Mouse (Mus musculus): Measurements from ENCODE around the gene Borcs8. TPM values are rescaled to one million over a fixed set of nuclear protein-coding genes. Genes with fewer than 3 reads are reported as not detected.

Gene Borcs8
- polyA plus RNA-seq, 1 experiment from 2014 or later = 38.0 TPM

DNA sequence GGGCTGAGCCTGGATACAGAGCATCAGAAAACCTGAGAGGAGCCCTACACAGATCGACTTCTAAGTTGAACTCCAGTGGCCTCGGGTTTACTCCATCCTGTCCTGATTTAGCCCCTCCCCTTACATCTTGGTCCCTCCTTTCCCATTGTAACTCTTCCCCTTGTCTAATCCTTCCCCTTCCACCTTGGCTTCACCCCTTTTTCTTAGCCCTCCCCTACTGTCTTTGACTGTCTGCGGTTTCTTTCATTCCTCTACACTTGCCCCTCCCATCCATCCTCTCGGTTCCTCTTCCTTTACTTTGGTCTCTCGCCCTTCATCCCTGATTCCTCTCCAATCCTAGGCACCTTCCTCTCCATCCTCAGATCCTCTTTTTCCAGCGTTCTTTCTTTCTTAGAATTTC is 24.8 kb upstream of the Borcs8 start:
- WGBS = 24% methylated on average over 6 of the region's 6 CpGs
- Histone ChIP-seq H3K4me1 (ENCODE audit: control insufficient read depth, insufficient read depth, low read length) (no peaks in the 10 kb centered on the region), H3K9ac (ENCODE audit: low read length) (no peak overlapping the region), H3K27ac (ENCODE audit: low read length) (no peak overlapping the region), H3K9me3 (replicated peaks; ENCODE audit: control insufficient read depth, low read length) (no peaks in the 10 kb centered on the region), H3K4me3 (replicated peaks; ENCODE audit: low read length) (no peak overlapping the region), H3K4me2 (ENCODE audit: low read depth, low read length) (no peak overlapping the region), H3K36me3 (ENCODE audit: control insufficient read depth, insufficient read depth, low read length) (no peaks in the 10 kb centered on the region), H3K27me3 (ENCODE audit: control insufficient read depth, insufficient read depth, low read length) (peaks cover 61% of the 10 kb centered on the region)
- ATAC-seq (ENCODE audit: insufficient read depth, low FRiP score) = no peak

DNA sequence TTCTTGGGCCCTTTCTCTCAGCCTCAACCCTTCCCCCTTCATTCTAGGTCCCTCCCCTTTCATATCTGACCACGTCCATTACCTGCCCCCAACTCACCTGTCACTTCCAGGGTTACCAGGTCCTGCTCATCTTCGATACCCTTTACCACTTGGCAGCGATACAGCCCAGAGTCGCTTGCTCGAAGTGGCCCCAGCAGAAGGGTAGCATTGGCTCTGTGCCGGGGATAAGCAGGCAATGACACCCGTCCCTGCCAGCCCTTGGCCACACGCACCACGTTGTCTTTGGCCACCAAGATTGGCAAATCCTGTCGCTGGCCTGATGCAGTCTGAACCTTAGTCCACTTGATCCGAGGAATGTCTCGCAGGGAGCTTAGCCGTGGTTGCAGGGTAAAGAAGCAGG is 24.4 kb upstream of the Borcs8 start:
- Histone ChIP-seq H3K27ac (ENCODE audit: low read length) (no peak overlapping the region), H3K9ac (ENCODE audit: low read length) (no peak overlapping the region), H3K27me3 (ENCODE audit: control insufficient read depth, insufficient read depth, low read length) (peaks cover 64% of the 10 kb centered on the region), H3K4me2 (ENCODE audit: low read depth, low read length) (no peak overlapping the region), H3K9me3 (replicated peaks; ENCODE audit: control insufficient read depth, low read length) (no peaks in the 10 kb centered on the region), H3K4me1 (ENCODE audit: control insufficient read depth, insufficient read depth, low read length) (no peaks in the 10 kb centered on the region), H3K4me3 (replicated peaks; ENCODE audit: low read length) (no peak overlapping the region), H3K36me3 (ENCODE audit: control insufficient read depth, insufficient read depth, low read length) (no peaks in the 10 kb centered on the region)
- ATAC-seq (ENCODE audit: insufficient read depth, low FRiP score) = no peak
- 65% methylated on average over 13 of the region's 13 CpGs for WGBS

DNA sequence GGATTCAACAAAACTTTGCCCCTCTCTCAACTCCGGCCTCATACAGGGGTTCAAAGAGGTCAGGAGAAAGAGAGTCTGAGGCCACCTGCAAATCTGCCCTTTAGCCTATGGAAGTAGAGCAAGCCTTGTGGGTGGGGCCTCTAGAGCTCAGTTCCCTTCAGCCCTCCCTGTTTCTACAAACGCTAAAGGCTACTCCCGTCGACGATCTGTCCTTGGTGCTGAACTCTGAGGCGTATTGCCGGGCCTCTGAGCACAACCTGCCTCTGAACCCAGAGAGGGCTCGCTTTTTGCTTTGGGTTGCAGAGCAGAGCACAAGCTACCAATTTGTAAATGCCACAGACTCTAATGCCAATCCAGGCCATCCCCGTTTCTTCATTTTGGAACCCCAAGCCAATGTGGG is 21.7 kb upstream of the Borcs8 start:
- Histone ChIP-seq H3K36me3 (ENCODE audit: control insufficient read depth, insufficient read depth, low read length) (no peaks in the 10 kb centered on the region), H3K4me2 (ENCODE audit: low read depth, low read length) (no peak overlapping the region), H3K4me1 (ENCODE audit: control insufficient read depth, insufficient read depth, low read length) (0 out of 2 replicates have a peak, but pooled peaks cover 4% of the 10 kb centered on the region), H3K9ac (ENCODE audit: low read length) (no peak overlapping the region), H3K27ac (ENCODE audit: low read length) (no peak overlapping the region), H3K9me3 (replicated peaks; ENCODE audit: control insufficient read depth, low read length) (no peaks in the 10 kb centered on the region), H3K27me3 (ENCODE audit: control insufficient read depth, insufficient read depth, low read length) (peaks cover 50% of the 10 kb centered on the region), H3K4me3 (replicated peaks; ENCODE audit: low read length) (no peak overlapping the region)
- 5% methylated on average over 9 of the region's 9 CpGs for WGBS
- ATAC-seq (ENCODE audit: insufficient read depth, low FRiP score) = no peak

DNA sequence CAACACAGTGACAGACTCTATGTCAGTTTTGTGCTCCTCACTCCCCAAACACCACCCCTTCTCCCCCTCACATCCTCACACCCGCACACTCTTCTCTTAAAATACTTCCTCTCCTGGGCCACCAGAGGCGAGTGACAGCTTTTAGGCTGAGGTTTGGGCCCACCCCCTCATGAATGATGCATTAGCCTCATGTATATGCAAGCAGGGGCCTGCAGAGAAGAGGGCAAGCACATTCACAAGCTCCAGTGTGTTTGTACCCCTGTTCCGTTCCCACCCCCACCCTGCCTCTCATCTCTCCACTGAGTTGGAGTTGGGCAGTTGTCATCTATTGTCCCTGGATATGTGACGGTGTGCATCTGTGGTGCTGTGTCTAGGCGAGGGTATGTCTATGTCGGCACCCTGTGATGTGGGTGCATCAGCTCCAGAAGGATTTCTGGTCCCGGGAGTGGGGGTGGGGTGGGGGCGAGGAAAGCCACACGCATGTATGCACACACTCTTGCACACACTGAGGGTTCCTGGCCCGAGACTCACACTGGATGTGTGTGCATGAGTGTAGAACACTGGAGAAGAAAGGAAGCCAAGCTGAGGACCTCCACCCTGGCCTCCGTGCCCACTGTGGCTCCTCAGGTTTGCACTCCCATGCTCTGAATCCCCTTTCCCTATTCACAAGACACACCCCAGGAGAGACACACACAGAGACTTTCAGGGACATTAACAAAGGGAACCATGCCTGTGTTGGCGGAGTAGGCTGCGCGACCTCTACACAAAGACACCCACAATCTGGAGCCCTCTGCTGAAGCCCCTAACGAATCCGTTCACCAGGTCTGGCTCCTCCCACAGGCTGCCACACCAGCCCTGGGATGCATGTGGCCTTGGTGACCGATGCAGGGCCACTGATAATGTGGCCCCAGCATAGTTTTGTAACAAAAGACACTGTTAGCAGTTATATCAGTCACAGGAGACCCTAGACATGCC is 20.3 kb upstream of the Borcs8 start:
- WGBS = 16% methylated on average over 17 of the region's 17 CpGs
- Histone ChIP-seq H3K4me3 (replicated peaks; ENCODE audit: low read length) (no peak overlapping the region), H3K4me1 (ENCODE audit: control insufficient read depth, insufficient read depth, low read length) (0 out of 2 replicates have a peak, but pooled peaks cover 4% of the 10 kb centered on the region), H3K27me3 (ENCODE audit: control insufficient read depth, insufficient read depth, low read length) (peaks cover 42% of the 10 kb centered on the region), H3K4me2 (ENCODE audit: low read depth, low read length) (no peak overlapping the region), H3K9me3 (replicated peaks; ENCODE audit: control insufficient read depth, low read length) (no peaks in the 10 kb centered on the region), H3K9ac (ENCODE audit: low read length) (no peak overlapping the region), H3K27ac (ENCODE audit: low read length) (no peak overlapping the region), H3K36me3 (ENCODE audit: control insufficient read depth, insufficient read depth, low read length) (no peaks in the 10 kb centered on the region)
- ATAC-seq (ENCODE audit: insufficient read depth, low FRiP score) = no peak

DNA sequence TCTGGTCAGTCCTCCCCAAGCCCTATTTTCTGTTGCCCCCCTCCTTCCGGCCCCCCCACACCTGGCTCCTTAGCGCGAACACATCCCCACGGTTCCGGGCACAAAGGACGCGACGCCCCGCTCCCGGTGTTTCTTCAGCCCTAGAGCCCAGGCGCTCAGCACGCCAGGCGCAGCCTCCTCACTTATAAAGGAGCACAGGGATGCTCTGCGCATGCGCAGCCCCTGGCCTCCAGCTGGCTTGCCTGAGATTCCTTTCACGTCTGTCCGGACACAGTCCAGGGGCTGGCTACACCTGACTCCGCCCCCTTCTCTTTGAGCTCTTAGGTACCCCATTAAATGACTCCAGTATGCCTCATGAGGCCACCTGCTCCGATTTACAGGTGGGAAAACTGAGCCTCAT is 18.6 kb upstream of the Borcs8 start, which contains the start of gene Ncan:
TSS of gene Ncan (minus strand) at position 207 of the 400 bp plus-strand sequence.
- H3K4me3 ChIP-seq (replicated peaks; ENCODE audit: low read length) = no peak within 1 kb of the TSS; the same call in 1 of the 2 replicates
- H3K36me3 ChIP-seq (ENCODE audit: control insufficient read depth, insufficient read depth, low read length) = no peaks in the 10 kb centered on the region
- 3% methylated on average over 19 of the region's 19 CpGs for WGBS
- H3K9ac ChIP-seq (ENCODE audit: low read length) = no peak within 1 kb of the TSS
- 0 out of 2 replicates have a peak, but pooled peaks cover 4% of the 10 kb centered on the region for H3K4me1 ChIP-seq (ENCODE audit: control insufficient read depth, insufficient read depth, low read length)
- 0 out of 2 replicates have a peak, but pooled peaks have one; percentile 61 for ATAC-seq (ENCODE audit: insufficient read depth, low FRiP score)
- peak within 1 kb of the TSS; percentile 37 for H3K4me2 ChIP-seq (ENCODE audit: low read depth, low read length)
- H3K27me3 ChIP-seq (ENCODE audit: control insufficient read depth, insufficient read depth, low read length) = peaks cover 37% of the 10 kb centered on the region
- H3K27ac ChIP-seq (ENCODE audit: low read length) = no peak within 1 kb of the TSS
- no peaks in the 10 kb centered on the region for H3K9me3 ChIP-seq (replicated peaks; ENCODE audit: control insufficient read depth, low read length)

DNA sequence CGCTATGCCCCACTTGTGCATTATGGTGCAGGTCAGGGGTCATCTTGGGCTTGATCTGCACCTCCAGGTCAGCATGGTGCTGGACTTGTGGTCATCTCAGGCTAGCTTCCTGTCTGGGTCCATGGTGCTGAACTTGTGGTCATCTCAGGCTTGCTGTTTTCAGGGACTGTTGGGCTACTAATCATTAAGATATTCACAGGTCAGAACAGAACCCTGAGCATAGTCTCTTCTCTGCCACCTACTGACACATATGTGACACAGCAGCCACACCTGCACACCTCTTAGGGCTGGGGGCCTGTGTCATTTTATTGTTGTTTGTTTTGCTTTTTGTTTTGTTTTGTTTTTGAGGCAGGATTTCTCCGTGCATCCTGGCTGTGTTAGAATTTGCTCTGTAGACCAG is 16.4 kb upstream of the Borcs8 start:
- H3K4me1 ChIP-seq (ENCODE audit: control insufficient read depth, insufficient read depth, low read length) = 0 out of 2 replicates have a peak, but pooled peaks cover 4% of the 10 kb centered on the region
- H3K27ac ChIP-seq (ENCODE audit: low read length) = no peak overlapping the region
- 55% methylated on average over 2 of the region's 2 CpGs for WGBS
- H3K4me2 ChIP-seq (ENCODE audit: low read depth, low read length) = no peak overlapping the region
- ATAC-seq (ENCODE audit: insufficient read depth, low FRiP score) = no peak
- H3K36me3 ChIP-seq (ENCODE audit: control insufficient read depth, insufficient read depth, low read length) = no peaks in the 10 kb centered on the region
- H3K4me3 ChIP-seq (replicated peaks; ENCODE audit: low read length) = no peak overlapping the region
- H3K9ac ChIP-seq (ENCODE audit: low read length) = no peak overlapping the region
- H3K27me3 ChIP-seq (ENCODE audit: control insufficient read depth, insufficient read depth, low read length) = peaks cover 30% of the 10 kb centered on the region
- H3K9me3 ChIP-seq (replicated peaks; ENCODE audit: control insufficient read depth, low read length) = no peaks in the 10 kb centered on the region

DNA sequence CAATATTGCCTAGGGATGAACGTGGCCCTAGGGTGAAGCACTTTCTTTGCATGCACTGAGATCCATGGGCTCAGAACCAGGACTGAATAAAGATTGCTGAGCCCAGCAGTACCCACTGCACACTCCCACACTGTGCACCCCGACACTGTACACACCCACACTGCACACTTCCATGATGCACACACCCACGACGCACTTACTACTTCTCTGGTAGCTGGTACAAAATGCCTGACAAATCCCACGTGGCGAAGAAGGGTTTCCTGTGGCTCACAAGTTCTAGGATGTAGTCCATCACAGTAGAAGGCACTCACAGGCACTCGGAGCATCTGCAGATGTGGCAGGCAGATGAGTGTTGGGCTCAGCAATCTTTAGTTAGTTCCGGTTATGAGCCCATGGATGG is 14.3 kb upstream of the Borcs8 start:
- 63% methylated on average over 8 of the region's 8 CpGs for WGBS
- Histone ChIP-seq H3K9ac (ENCODE audit: low read length) (no peak overlapping the region), H3K4me1 (ENCODE audit: control insufficient read depth, insufficient read depth, low read length) (0 out of 2 replicates have a peak, but pooled peaks cover 4% of the 10 kb centered on the region), H3K27ac (ENCODE audit: low read length) (no peak overlapping the region), H3K4me2 (ENCODE audit: low read depth, low read length) (no peak overlapping the region), H3K36me3 (ENCODE audit: control insufficient read depth, insufficient read depth, low read length) (no peaks in the 10 kb centered on the region), H3K9me3 (replicated peaks; ENCODE audit: control insufficient read depth, low read length) (no peaks in the 10 kb centered on the region), H3K27me3 (ENCODE audit: control insufficient read depth, insufficient read depth, low read length) (peaks cover 10% of the 10 kb centered on the region), H3K4me3 (replicated peaks; ENCODE audit: low read length) (no peak overlapping the region)
- ATAC-seq (ENCODE audit: insufficient read depth, low FRiP score) = no peak

DNA sequence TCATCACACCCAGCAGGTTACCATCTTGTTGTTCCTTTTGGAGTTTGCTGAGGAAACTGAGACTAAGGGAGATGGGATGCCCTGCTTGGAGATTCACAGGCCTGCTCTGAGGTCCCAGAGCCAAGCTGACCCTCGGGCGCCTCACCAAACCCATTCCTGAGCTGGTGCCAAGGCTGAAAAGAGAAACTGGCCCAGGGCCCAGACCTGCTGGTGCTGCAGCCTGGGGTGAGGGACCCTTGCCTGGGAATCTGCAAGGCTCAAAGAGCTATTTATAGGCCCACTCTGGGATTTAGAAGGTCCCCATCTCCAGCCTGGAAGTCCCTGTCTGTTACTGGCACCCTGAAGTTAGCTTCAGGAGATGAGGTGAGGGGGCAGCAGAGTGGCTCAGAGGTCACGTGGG is 10.9 kb upstream of the Borcs8 start:
- H3K4me3 ChIP-seq (replicated peaks; ENCODE audit: low read length) = no peak overlapping the region
- no peaks in the 10 kb centered on the region for H3K4me1 ChIP-seq (ENCODE audit: control insufficient read depth, insufficient read depth, low read length)
- H3K27ac ChIP-seq (ENCODE audit: low read length) = no peak overlapping the region
- no peak overlapping the region for H3K9ac ChIP-seq (ENCODE audit: low read length)
- no peak overlapping the region for H3K4me2 ChIP-seq (ENCODE audit: low read depth, low read length)
- H3K9me3 ChIP-seq (replicated peaks; ENCODE audit: control insufficient read depth, low read length) = no peaks in the 10 kb centered on the region
- no peaks in the 10 kb centered on the region for H3K36me3 ChIP-seq (ENCODE audit: control insufficient read depth, insufficient read depth, low read length)
- WGBS = 66% methylated on average over 3 of the region's 3 CpGs
- H3K27me3 ChIP-seq (ENCODE audit: control insufficient read depth, insufficient read depth, low read length) = no peaks in the 10 kb centered on the region
- ATAC-seq (ENCODE audit: insufficient read depth, low FRiP score) = no peak

DNA sequence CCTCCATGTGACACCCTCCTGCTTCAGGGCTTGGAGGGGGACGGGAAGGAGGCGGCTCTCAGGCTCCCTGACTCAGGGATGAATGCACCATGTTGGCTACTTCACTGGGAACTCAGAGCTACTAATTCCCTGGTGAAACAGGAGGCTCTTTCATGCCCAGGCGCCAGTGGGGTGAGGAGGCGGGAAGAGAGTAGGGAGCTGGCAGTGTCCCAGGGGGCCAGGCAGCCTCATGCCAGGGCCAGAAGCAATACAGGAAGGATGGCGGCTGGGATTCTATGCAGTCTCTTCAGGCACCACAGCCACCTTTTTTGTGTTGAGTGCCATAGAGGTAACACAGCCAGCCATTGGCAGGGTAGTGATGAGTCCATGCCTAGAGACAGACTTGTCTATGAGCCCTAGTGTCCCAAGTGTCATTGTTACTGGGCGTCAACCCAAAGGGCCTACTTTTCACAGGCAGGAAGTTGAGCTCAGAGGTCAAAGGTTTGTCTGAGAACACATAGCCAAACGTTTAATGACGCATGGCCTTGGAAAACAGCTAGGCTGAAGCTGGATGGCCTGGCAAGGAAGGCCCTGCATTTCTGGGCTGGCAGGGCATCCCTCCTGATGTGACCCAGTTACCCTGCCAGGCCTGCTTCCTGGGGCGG is 9.9 kb upstream of the Borcs8 start:
- Histone ChIP-seq H3K36me3 (ENCODE audit: control insufficient read depth, insufficient read depth, low read length) (no peaks in the 10 kb centered on the region; the same call in 1 of the 2 replicates), H3K9me3 (replicated peaks; ENCODE audit: control insufficient read depth, low read length) (no peaks in the 10 kb centered on the region), H3K4me2 (ENCODE audit: low read depth, low read length) (no peak overlapping the region), H3K4me3 (replicated peaks; ENCODE audit: low read length) (no peak overlapping the region), H3K4me1 (ENCODE audit: control insufficient read depth, insufficient read depth, low read length) (no peaks in the 10 kb centered on the region), H3K9ac (ENCODE audit: low read length) (no peak overlapping the region), H3K27me3 (ENCODE audit: control insufficient read depth, insufficient read depth, low read length) (no peaks in the 10 kb centered on the region), H3K27ac (ENCODE audit: low read length) (0 out of 2 replicates have a peak overlapping the region, but pooled peaks have one; percentile 15)
- no peak for ATAC-seq (ENCODE audit: insufficient read depth, low FRiP score)
- WGBS = 62% methylated on average over 9 of the region's 9 CpGs
